Mouse (Mus musculus) myocyte (in vitro differentiated cells): Measurements from ENCODE around the gene Ankrd23.

Source experiments
- E2F4 ChIP-seq: IDR thresholded peaks from one replicate; pipeline ENCODE4 v1.6.1; 2011; ENCODE audit warnings: mild to moderate bottlenecking, control low read depth, moderate library complexity; ENCODE audit not compliant: insufficient read depth
- MAX ChIP-seq: IDR thresholded peaks from one replicate; pipeline ENCODE4 v1.6.1; 2011; ENCODE audit warnings: low read depth, mild to moderate bottlenecking, control low read depth
- MYOG ChIP-seq, 3 experiments: IDR thresholded peaks; one replicate each; pipeline ENCODE4 v1.6.1; 2011; ENCODE audit warnings: control low read depth in 2 of 3, low read depth in 2 of 3, mild to moderate bottlenecking in 2 of 3; ENCODE audit not compliant: insufficient read length in 2 of 3, control insufficient read depth in 1 of 3, insufficient read depth in 1 of 3
- POLR2A ChIP-seq: IDR thresholded peaks from one replicate; pipeline ENCODE4 v1.6.1; 2011; ENCODE audit warnings: low read depth, mild to moderate bottlenecking, control low read depth, moderate library complexity; ENCODE audit not compliant: insufficient read length
- POLR2AphosphoS2 ChIP-seq: IDR thresholded peaks from one replicate; pipeline ENCODE4 v1.6.1; 2011; ENCODE audit warnings: low read depth, control low read depth; ENCODE audit not compliant: insufficient read length
- TCF12 ChIP-seq: IDR thresholded peaks from one replicate; pipeline ENCODE4 v1.6.1; 2011; ENCODE audit warnings: mild to moderate bottlenecking, control low read depth; ENCODE audit not compliant: poor library complexity, insufficient read depth, severe bottlenecking
- TCF3 ChIP-seq: IDR thresholded peaks from one replicate; pipeline ENCODE4 v1.6.1; 2011; ENCODE audit warnings: low read depth, control low read depth; ENCODE audit not compliant: insufficient read length
- USF1 ChIP-seq: IDR thresholded peaks from one replicate; pipeline ENCODE4 v1.6.1; 2011; ENCODE audit warnings: low read depth, mild to moderate bottlenecking, control low read depth, moderate library complexity

DNA sequence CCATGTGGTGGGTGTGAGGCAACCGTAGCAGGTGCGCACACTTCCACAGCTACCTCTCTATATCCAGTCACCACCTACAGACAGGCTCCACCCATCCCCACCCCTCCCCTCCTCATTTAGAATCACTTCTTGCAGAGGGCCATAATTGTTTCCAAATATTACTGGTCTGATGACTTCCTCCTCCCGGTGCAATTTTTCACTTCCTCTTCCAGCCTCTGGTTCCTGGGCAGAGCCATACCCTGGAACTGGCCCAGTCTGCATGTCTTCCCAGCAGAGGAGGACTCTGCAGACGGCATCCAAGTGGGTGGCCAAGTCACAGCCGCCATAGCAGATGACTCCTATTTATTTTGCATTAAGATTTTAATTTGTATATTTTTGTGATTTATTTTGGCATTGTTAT lies 28.4 kb downstream of the Ankrd23 start:
- TF ChIP-seq POLR2A (no peak), E2F4 (no peak), MYOG (IDR thresholded peaks at IDR 0.05; ENCODE audit: control insufficient read depth in 1 of 3, insufficient read depth in 1 of 3, insufficient read length in 2 of 3, low read depth in 2 of 3) (no peak), USF1 (no peak), POLR2AphosphoS2 (no peak), TCF12 (no peak), MAX (no peak), TCF3 (no peak)
